Mouse (Mus musculus) lung, postnatal 4 days (tissue): Measurements from ENCODE around the gene Olfr669.
"Not testable (repeated sequence)": the region's sequence is repeated elsewhere in the genome, so short reads cannot be mapped to it uniquely, and the experiment has no call there.

Experiments
- DNase-seq, 2 experiments: peaks; one replicate each; pipeline ENCODE4 v3.0.0; 2021

Olfr669 gene

GRCm38 (mm10) chr7:104933940-104934339 lies at the start of gene Olfr669:
TSS of gene Olfr669 (plus strand) at chr7:104934240.
- no peak for DNase-seq

- DNase-seq: no peak
Measured at GRCm38 (mm10) chr7:104895852-104896251, 38.2 kb upstream of the Olfr669 start, which contains the start of gene Olfr666. TSS of gene Olfr666 (minus strand) at chr7:104895952.

GRCm38 (mm10) chr7:104921382-104921781 lies 12.7 kb upstream of the Olfr669 start, which contains the start of gene Olfr667:
TSS of gene Olfr667 (minus strand) at chr7:104921482.
- no peak for DNase-seq

- DNase-seq: no peak
Measured at GRCm38 (mm10) chr7:104927957-104928356, 6.1 kb upstream of the Olfr669 start, which contains the start of gene Olfr668. TSS of gene Olfr668 (minus strand) at chr7:104928057.

GRCm38 (mm10) chr7:104950234-104950633 lies 16.2 kb downstream of the Olfr669 start:
- DNase-seq: not testable (repeated sequence)

GRCm38 (mm10) chr7:104962520-104962919 lies 28.5 kb downstream of the Olfr669 start, which contains the start of gene Olfr670:
TSS of gene Olfr670 (minus strand) at chr7:104962620.
- DNase-seq: no peak

- DNase-seq: not testable (repeated sequence)
Measured at GRCm38 (mm10) chr7:104972507-104972906, 38.5 kb downstream of the Olfr669 start.

GRCm38 (mm10) chr7:104979026-104979425 lies 45.0 kb downstream of the Olfr669 start, which contains the start of gene Olfr671:
TSS of gene Olfr671 (minus strand) at chr7:104979126.
- no peak for DNase-seq
